In genomic region chr2:18064941-18065707, GRCm38 (mm10) we compare ENCODE assay signal across 8 mouse cellular contexts. TPM values are rescaled to one million over a fixed set of nuclear protein-coding genes. Genes with fewer than 3 reads are reported as not detected.
DNase-seq lines count a peak whose midpoint lies in the region; ATAC-seq and TF ChIP-seq lines count a peak whose summit lies in the region.

No protein-coding gene starts in this region.

- H3K27ac ChIP-seq in hindbrain, embryonic 15.5 days (replicated peaks): peak overlapping the region; percentile 99
- peak overlapping the region; percentile 97 for H3K27ac ChIP-seq in left cerebral cortex, adult 2 months
- H3K27ac ChIP-seq in macrophage: peak overlapping the region; percentile 49

- DNase-seq in R1 (ENCODE audit: low read depth, low spot score): peak; percentile 82
- peak; percentile 86 to 92 for DNase-seq in cerebellum, postnatal 25 days
- peak; percentile 71 for DNase-seq in gastrocnemius, adult 18-20 months (ENCODE audit: low spot score)
- DNase-seq in left cerebral cortex, adult 2 months (ENCODE audit: extremely low spot score in 1 of 2, low spot score in 2 of 2): peak; percentile 66 to 78
- DNase-seq in right cerebral cortex, postnatal 10 days (ENCODE audit: low spot score in 2 of 2): peak; percentile 82 to 83
- peak; percentile 79 for DNase-seq in urinary bladder, postnatal 14 days (ENCODE audit: low spot score)

- H3K9me3 ChIP-seq in hindbrain, embryonic 15.5 days: no peaks in the 10 kb centered on the region

- peak overlapping the region; percentile 90 for H3K4me2 ChIP-seq in hindbrain, embryonic 15.5 days

- peak; percentile 75 for ATAC-seq in hindbrain, embryonic 15.5 days (ENCODE audit: low FRiP score, low read depth)

- no peak for TF ChIP-seq CTCF in left cerebral cortex, adult 2 months (IDR thresholded peaks at IDR 0.05)

- WGBS in hindbrain, embryonic 15.5 days: under 1% methylated on average over 48 of the region's 85 CpGs
- under 1% methylated on average over 77 of the region's 85 CpGs for WGBS in macrophage (ENCODE audit: missing documents)

- peaks cover 48% of the 10 kb centered on the region for H3K79me2 ChIP-seq in macrophage (ENCODE audit: inconsistent target)

- peak overlapping the region; percentile 92 for H3K9ac ChIP-seq in hindbrain, embryonic 15.5 days

- peaks cover 16% of the 10 kb centered on the region for H3K4me1 ChIP-seq in hindbrain, embryonic 15.5 days (replicated peaks)

- no peaks in the 10 kb centered on the region for H3K36me3 ChIP-seq in hindbrain, embryonic 15.5 days
- peaks cover 7% of the 10 kb centered on the region; the same call in 1 of the 2 replicates for H3K36me3 ChIP-seq in macrophage (ENCODE audit: inconsistent target)

- intact Hi-C loops in left cerebral cortex, adult 2 months (cut with DNase I): loop anchor here (1.0 to 5.0 kb wide), 4 partner anchors 9 to 643 kb away; partner anchors contain the start of gene Bmi1

- H3K4me3 ChIP-seq in hindbrain, embryonic 15.5 days: peak overlapping the region; percentile 86
- H3K4me3 ChIP-seq in left cerebral cortex, adult 2 months: peak overlapping the region; percentile 92
- peak overlapping the region; percentile 48 for H3K4me3 ChIP-seq in macrophage (ENCODE audit: inconsistent target)

- no peaks in the 10 kb centered on the region for H3K27me3 ChIP-seq in hindbrain, embryonic 15.5 days

RNA-seq across cellular contexts. Expression of gene Mllt10, which starts 10.1 kb away (rescaled TPM):
- 10 to 100 TPM; 21.8 to 23.2 TPM for total RNA-seq in gastrocnemius, adult 18-20 months (2021)
- 45.6 and 50.0 TPM in 2 replicates for polyA plus RNA-seq in hindbrain, embryonic 15.5 days (2015; fragmentation: Nextera tagmentation; extraction: Ambion mirVana)
- 10 to 100 TPM; 51.6 to 52.1 TPM for total RNA-seq in left cerebral cortex, adult 2 months (2021)
- total RNA-seq in macrophage (2018; cell fraction: chromatin; rRNA removed): 100 to 1,000 TPM in 22 of 26 experiments, 10 to 100 TPM in 4; 46.2 to 299 (median 188) TPM
- 10 to 100 TPM in 24 of 26 experiments, 1 to 10 TPM in 2; 4.9 to 29.0 (median 20.5) TPM for total RNA-seq in macrophage (2018; cell fraction: cytosol; rRNA removed)
- 100 to 1,000 TPM in 9 of 26 experiments, 10 to 100 TPM in 17; 34.7 to 160 (median 79.6) TPM for total RNA-seq in macrophage (2018; cell fraction: nucleus; rRNA removed)
- 14.8 to 17.0 TPM (median 16.7 TPM) in 3 replicates for polyA plus RNA-seq in macrophage (2018)

RNA-seq across cellular contexts. Expression of gene Skida1, which starts 16.3 kb away (rescaled TPM):
- under 1 TPM; 0.07 to 0.12 TPM for total RNA-seq in gastrocnemius, adult 18-20 months (2021)
- polyA plus RNA-seq in hindbrain, embryonic 15.5 days (2015; fragmentation: Nextera tagmentation; extraction: Ambion mirVana): 6.5 and 7.1 TPM in 2 replicates
- 1 to 10 TPM; 7.4 to 8.0 TPM for total RNA-seq in left cerebral cortex, adult 2 months (2021)
- 1 to 10 TPM in 2 of 26 experiments, under 1 TPM in 2, not detected in 22; 0.15 to 1.3 (median 0.61) TPM for total RNA-seq in macrophage (2018; cell fraction: chromatin; rRNA removed)
- under 1 TPM in 5 of 26 experiments, not detected in 21; 0.04 to 0.26 (median 0.05) TPM for total RNA-seq in macrophage (2018; cell fraction: cytosol; rRNA removed)
- under 1 TPM in 1 of 26 experiments, not detected in 25; 0.34 TPM for total RNA-seq in macrophage (2018; cell fraction: nucleus; rRNA removed)
- not detected in 3 replicates for polyA plus RNA-seq in macrophage (2018)

RNA-seq across cellular contexts. Expression of gene A930004D18Rik, which starts 27.6 kb away (rescaled TPM):
- under 1 TPM; 0.34 to 0.64 TPM for total RNA-seq in gastrocnemius, adult 18-20 months (2021)
- 10.8 and 11.1 TPM in 2 replicates for polyA plus RNA-seq in hindbrain, embryonic 15.5 days (2015; fragmentation: Nextera tagmentation; extraction: Ambion mirVana)
- 1 to 10 TPM; 2.7 to 5.0 TPM for total RNA-seq in left cerebral cortex, adult 2 months (2021)
- 1 to 10 TPM in 2 of 26 experiments, under 1 TPM in 2, not detected in 22; 0.23 to 1.8 (median 0.97) TPM for total RNA-seq in macrophage (2018; cell fraction: chromatin; rRNA removed)
- under 1 TPM in 12 of 26 experiments, not detected in 14; 0.03 to 0.15 (median 0.05) TPM for total RNA-seq in macrophage (2018; cell fraction: cytosol; rRNA removed)
- under 1 TPM in 5 of 26 experiments, not detected in 21; 0.12 to 0.34 (median 0.17) TPM for total RNA-seq in macrophage (2018; cell fraction: nucleus; rRNA removed)
- polyA plus RNA-seq in macrophage (2018): 0.09 to 0.53 TPM in 2 of 3 replicates, not detected in the other

Comparison
In these comparisons a context has a peak if more than half of its experiments do, and no peak if none do; other contexts are left out.
1. Peak in every context shown above with its lines: DNase-seq, ATAC-seq, H3K4me3 ChIP-seq and H3K27ac ChIP-seq.
2. H3K27ac ChIP-seq: peak in every context shown above with its lines; median percentile 99 in hindbrain, embryonic 15.5 days; 97 in left cerebral cortex, adult 2 months; 49 in macrophage.
3. RNA of gene Skida1, which starts 16.3 kb away (total RNA-seq): 7.4 to 8.0 TPM in left cerebral cortex, adult 2 months; 0.07 to 0.12 TPM in gastrocnemius, adult 18-20 months; every median in the first group is over 4 times any median in the second.